Mouse (Mus musculus): ENCODE results near the gene Gm17018. TPM values are rescaled to one million over a fixed set of nuclear protein-coding genes. Genes with fewer than 3 reads are reported as not detected.

The Gm17018 gene
- total RNA-seq (2021): 10 to 100 TPM; 25.6 to 30.7 TPM
- long read RNA-seq, experiment 1, transcript Gm17018-201 (6 exons, 1,353 nt): major isoform, 39 of 50 reads
- long read RNA-seq, experiment 1, partial matches to known transcripts: 2 of 50 reads
- long read RNA-seq, experiment 1, other reads (novel, unspliced or antisense): 8 of 50 reads
- long read RNA-seq, experiment 2, transcript Gm17018-201 (6 exons, 1,353 nt): major isoform, 30 of 39 reads
- long read RNA-seq, experiment 2, partial matches to known transcripts: 1 of 39 reads
- long read RNA-seq, experiment 2, other reads (novel, unspliced or antisense): 7 of 39 reads

- DNase-seq (ENCODE audit: low spot score in 2 of 2): peak; percentile 69 to 76
Measured at GRCm38 (mm10) chr19:45560153-45560890, at the start of gene Gm17018, which contains the start of gene Poll. TSS of gene Gm17018 (plus strand) at chr19:45560615. TSS of gene Poll (minus strand) at chr19:45560531.

- no peak for DNase-seq (ENCODE audit: low spot score in 2 of 2)
Measured at GRCm38 (mm10) chr19:45510680-45511079, 49.7 kb upstream of the Gm17018 start.

- DNase-seq (ENCODE audit: low spot score in 2 of 2): no peak
Measured at GRCm38 (mm10) chr19:45511406-45511805, 49.0 kb upstream of the Gm17018 start.

GRCm38 (mm10) chr19:45515341-45515740 lies 45.1 kb upstream of the Gm17018 start:
- DNase-seq (ENCODE audit: low spot score in 2 of 2): no peak

GRCm38 (mm10) chr19:45516264-45516663 lies 44.2 kb upstream of the Gm17018 start:
- DNase-seq (ENCODE audit: low spot score in 2 of 2): no peak

- no peak for DNase-seq (ENCODE audit: low spot score in 2 of 2)
Measured at GRCm38 (mm10) chr19:45527382-45527781, 33.0 kb upstream of the Gm17018 start.

- no peak for DNase-seq (ENCODE audit: low spot score in 2 of 2)
Measured at GRCm38 (mm10) chr19:45527931-45528534, 32.4 kb upstream of the Gm17018 start.

GRCm38 (mm10) chr19:45529294-45529693 lies 31.1 kb upstream of the Gm17018 start:
- no peak for DNase-seq (ENCODE audit: low spot score in 2 of 2)

- no peak for DNase-seq (ENCODE audit: low spot score in 2 of 2)
Measured at GRCm38 (mm10) chr19:45530200-45530995, 30.0 kb upstream of the Gm17018 start.

GRCm38 (mm10) chr19:45531554-45531953 lies 28.9 kb upstream of the Gm17018 start:
- DNase-seq (ENCODE audit: low spot score in 2 of 2): no peak

- no peak for DNase-seq (ENCODE audit: low spot score in 2 of 2)
Measured at GRCm38 (mm10) chr19:45533617-45534016, 26.8 kb upstream of the Gm17018 start.

- no peak for DNase-seq (ENCODE audit: low spot score in 2 of 2)
Measured at GRCm38 (mm10) chr19:45535214-45535735, 25.1 kb upstream of the Gm17018 start.

GRCm38 (mm10) chr19:45535929-45536328 lies 24.5 kb upstream of the Gm17018 start:
- DNase-seq (ENCODE audit: low spot score in 2 of 2): no peak

GRCm38 (mm10) chr19:45537505-45537904 lies 22.9 kb upstream of the Gm17018 start:
- DNase-seq (ENCODE audit: low spot score in 2 of 2): no peak

GRCm38 (mm10) chr19:45540657-45541408 lies 19.6 kb upstream of the Gm17018 start:
- DNase-seq (ENCODE audit: low spot score in 2 of 2): no peak

GRCm38 (mm10) chr19:45541409-45542041 lies 18.9 kb upstream of the Gm17018 start:
- DNase-seq (ENCODE audit: low spot score in 2 of 2): no peak

- no peak for DNase-seq (ENCODE audit: low spot score in 2 of 2)
Measured at GRCm38 (mm10) chr19:45542061-45542460, 18.4 kb upstream of the Gm17018 start.

- no peak for DNase-seq (ENCODE audit: low spot score in 2 of 2)
Measured at GRCm38 (mm10) chr19:45544152-45544924, 16.1 kb upstream of the Gm17018 start.

GRCm38 (mm10) chr19:45544925-45545321 lies 15.5 kb upstream of the Gm17018 start:
- DNase-seq (ENCODE audit: low spot score in 2 of 2): peak; percentile 59 to 60
